Mouse (Mus musculus): ENCODE results near the gene Tex45.

GRCm38 (mm10) chr8:3464309-3464708, 6.4 kb upstream of the Tex45 start:
- TF ChIP-seq POLR2A (IDR thresholded peaks at IDR 0.05; ENCODE audit: insufficient read length, low read depth) (no peak), POLR2AphosphoS2 (IDR thresholded peaks at IDR 0.05; ENCODE audit: insufficient read length, low read depth) (no peak), TCF12 (IDR thresholded peaks at IDR 0.05; ENCODE audit: insufficient read depth, poor library complexity, severe bottlenecking) (peak; percentile 93), REST (IDR thresholded peaks at IDR 0.05; ENCODE audit: insufficient read depth, insufficient read length) (no peak), USF1 (IDR thresholded peaks at IDR 0.05; ENCODE audit: low read depth) (no peak)
